Mouse (Mus musculus) embryonic facial prominence, embryonic 13.5 days (tissue): ENCODE results near the gene Sun3. TPM values are rescaled to one million over a fixed set of nuclear protein-coding genes. Genes with fewer than 3 reads are reported as not detected.

Source experiments
- ATAC-seq: fragments of 200-750 bp; cut with Nextera tagmentation; 2 replicates; pipeline ENCODE4 v1.8.0; 2017; ENCODE audit warnings: low read depth; ENCODE audit not compliant: insufficient number of reproducible peaks, insufficient read depth, low FRiP score, low TSS enrichment
- H3K27ac ChIP-seq: fragments of 300-500 bp; sonication (generic); 2 replicates; pipeline ENCODE4 v1.5.1; 2015; ENCODE audit warnings: moderate library complexity, mild to moderate bottlenecking, inconsistent platforms
- H3K27me3 ChIP-seq: fragments of 300-500 bp; sonication (generic); 2 replicates; pipeline ENCODE4 v1.6.1; 2015; ENCODE audit warnings: mild to moderate bottlenecking, inconsistent platforms
- H3K36me3 ChIP-seq: fragments of 300-500 bp; sonication (generic); 2 replicates; pipeline ENCODE4 v1.6.1; 2015; ENCODE audit warnings: mild to moderate bottlenecking, inconsistent platforms
- H3K4me1 ChIP-seq: fragments of 300-500 bp; sonication (generic); 2 replicates; pipeline ENCODE4 v1.6.1; 2015; ENCODE audit warnings: inconsistent platforms
- H3K4me2 ChIP-seq: fragments of 300-500 bp; sonication (generic); 2 replicates; pipeline ENCODE4 v1.6.1; 2015; ENCODE audit warnings: moderate library complexity, mild to moderate bottlenecking, inconsistent platforms
- H3K4me3 ChIP-seq: fragments of 300-500 bp; sonication (generic); 2 replicates; pipeline ENCODE4 v1.5.1; 2015; ENCODE audit warnings: mild to moderate bottlenecking, inconsistent platforms
- H3K9ac ChIP-seq: fragments of 300-500 bp; sonication (generic); 2 replicates; pipeline ENCODE4 v1.6.1; 2015; ENCODE audit warnings: mild to moderate bottlenecking, inconsistent platforms
- H3K9me3 ChIP-seq: fragments of 300-500 bp; sonication (generic); 2 replicates; pipeline ENCODE4 v1.6.1; 2016; ENCODE audit warnings: inconsistent platforms
- WGBS: fragments of 180-500 bp; shearing (Covaris S2); methylation state at CpG from one replicate; pipeline ENCODE4 v1.1.7; 2015; ENCODE audit warnings: mixed read lengths; 5-methylcytosine and 5-hydroxymethylcytosine counted together
- polyA plus RNA-seq: library from polyadenylated mRNA; unstranded; fragments of >200 nt; fragmentation: Nextera tagmentation; extraction: Ambion mirVana; gene quantifications from 2 replicates; pipeline ENCODE4 v1.2.1, GENCODE M21; 2015

Gene Sun3
- polyA plus RNA-seq, 1 experiment from 2014 or later = 0.41 TPM

DNA sequence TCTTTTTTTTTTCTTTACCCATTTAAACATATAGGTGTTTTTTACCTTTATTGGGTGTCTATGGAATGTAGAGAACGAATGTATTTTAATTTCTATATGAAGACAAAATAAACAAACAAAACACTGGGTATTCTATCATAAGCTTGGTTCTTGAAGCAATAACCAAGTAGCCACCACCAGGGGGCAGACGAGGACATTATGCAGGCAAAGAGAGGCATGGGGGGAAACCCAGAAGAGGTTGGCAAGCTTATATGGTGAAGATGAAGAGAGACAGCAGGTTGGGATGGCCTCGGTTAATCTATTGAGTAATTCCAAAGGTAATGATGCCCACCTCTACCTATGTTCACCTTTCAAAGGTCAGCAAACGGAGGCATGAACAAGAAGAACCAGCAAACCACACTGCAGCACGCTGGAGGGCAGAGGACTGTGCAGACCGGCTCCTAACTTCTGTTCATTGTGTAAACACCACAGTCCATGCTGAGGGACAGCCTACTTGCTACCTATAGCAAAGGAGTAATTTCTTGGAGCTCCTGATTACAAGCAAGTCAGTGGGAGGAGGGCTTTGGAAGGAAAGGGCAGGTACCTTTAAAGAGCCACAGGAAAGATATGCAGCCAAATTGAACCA, 65.4 kb downstream of the Sun3 start:
- H3K36me3 ChIP-seq = no peaks in the 10 kb centered on the region
- H3K4me3 ChIP-seq = no peak overlapping the region
- H3K9ac ChIP-seq = no peak overlapping the region
- no peak overlapping the region for H3K4me2 ChIP-seq
- peaks cover 10% of the 10 kb centered on the region for H3K27me3 ChIP-seq
- no peak for ATAC-seq
- WGBS = 38% methylated on average over 6 of the region's 6 CpGs
- H3K27ac ChIP-seq = no peak overlapping the region
- no peaks in the 10 kb centered on the region for H3K9me3 ChIP-seq
- H3K4me1 ChIP-seq = peaks cover 9% of the 10 kb centered on the region; the same call in 1 of the 2 replicates

DNA sequence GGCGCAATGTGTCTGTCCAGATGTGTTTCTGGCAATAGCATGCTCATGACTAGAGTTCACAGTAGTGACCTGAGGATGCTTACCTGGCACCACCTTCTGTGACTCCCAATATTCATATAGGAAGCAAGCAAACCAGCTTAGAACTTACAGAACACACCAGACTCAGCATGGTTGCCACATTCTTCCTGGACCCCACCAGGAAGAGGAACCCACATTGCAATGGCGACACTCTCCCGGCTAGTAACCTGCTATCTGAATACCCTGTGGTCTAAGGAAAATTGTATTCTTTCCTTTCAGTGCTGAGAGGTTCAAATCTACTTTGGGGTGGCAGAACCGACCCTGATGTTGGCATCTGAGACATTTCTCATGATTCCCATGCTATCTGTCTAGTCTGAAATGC, 70.6 kb downstream of the Sun3 start:
- H3K27ac ChIP-seq = no peak overlapping the region
- H3K9ac ChIP-seq = no peak overlapping the region
- no peak for ATAC-seq
- H3K27me3 ChIP-seq = peaks cover 5% of the 10 kb centered on the region; the same call in 1 of the 2 replicates
- no peaks in the 10 kb centered on the region for H3K4me1 ChIP-seq
- 84% methylated on average over 4 of the region's 4 CpGs for WGBS
- no peaks in the 10 kb centered on the region for H3K36me3 ChIP-seq
- no peak overlapping the region for H3K4me3 ChIP-seq
- no peak overlapping the region for H3K4me2 ChIP-seq
- no peaks in the 10 kb centered on the region for H3K9me3 ChIP-seq

- 61% methylated on average over 3 of the region's 3 CpGs for WGBS
- no peaks in the 10 kb centered on the region for H3K9me3 ChIP-seq
- no peak within 1 kb of the TSS for H3K9ac ChIP-seq
- no peak for ATAC-seq
- no peaks in the 10 kb centered on the region for H3K36me3 ChIP-seq
- H3K27me3 ChIP-seq = peaks cover 5% of the 10 kb centered on the region; the same call in 1 of the 2 replicates
- no peaks in the 10 kb centered on the region for H3K4me1 ChIP-seq
- H3K4me2 ChIP-seq = no peak within 1 kb of the TSS
- no peak within 1 kb of the TSS for H3K27ac ChIP-seq
- H3K4me3 ChIP-seq = no peak within 1 kb of the TSS
Measured at GRCm38 (mm10) chr11:8973166-8973565, 75.6 kb downstream of the Sun3 start, which contains the start of gene Pkd1l1. TSS of gene Pkd1l1 (minus strand) at chr11:8973266.

DNA sequence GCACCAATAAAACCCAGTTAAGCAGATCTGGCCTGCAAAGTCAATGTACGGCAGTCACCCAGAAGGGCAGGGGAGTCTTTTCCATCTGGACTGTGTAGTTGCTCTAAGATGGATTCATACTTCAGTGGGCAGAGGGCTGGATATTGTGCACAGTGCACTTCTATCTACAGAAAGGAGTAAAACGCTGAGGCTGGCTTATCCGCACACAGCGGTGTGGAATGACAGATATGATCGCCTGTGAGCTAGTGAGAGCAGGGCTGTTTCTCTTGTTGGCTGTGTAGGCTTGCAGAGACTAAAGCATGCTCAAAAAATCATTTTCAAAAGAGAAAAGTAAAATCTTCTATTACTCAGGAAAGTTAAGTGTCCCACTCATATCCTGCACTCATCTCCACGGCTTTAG, 76.7 kb downstream of the Sun3 start:
- 84% methylated on average over 6 of the region's 6 CpGs for WGBS
- Histone ChIP-seq H3K27ac (no peak overlapping the region), H3K36me3 (no peaks in the 10 kb centered on the region), H3K27me3 (peaks cover 5% of the 10 kb centered on the region; the same call in 1 of the 2 replicates), H3K4me3 (no peak overlapping the region), H3K9me3 (no peaks in the 10 kb centered on the region), H3K4me1 (no peaks in the 10 kb centered on the region), H3K9ac (no peak overlapping the region), H3K4me2 (no peak overlapping the region)
- ATAC-seq = no peak

DNA sequence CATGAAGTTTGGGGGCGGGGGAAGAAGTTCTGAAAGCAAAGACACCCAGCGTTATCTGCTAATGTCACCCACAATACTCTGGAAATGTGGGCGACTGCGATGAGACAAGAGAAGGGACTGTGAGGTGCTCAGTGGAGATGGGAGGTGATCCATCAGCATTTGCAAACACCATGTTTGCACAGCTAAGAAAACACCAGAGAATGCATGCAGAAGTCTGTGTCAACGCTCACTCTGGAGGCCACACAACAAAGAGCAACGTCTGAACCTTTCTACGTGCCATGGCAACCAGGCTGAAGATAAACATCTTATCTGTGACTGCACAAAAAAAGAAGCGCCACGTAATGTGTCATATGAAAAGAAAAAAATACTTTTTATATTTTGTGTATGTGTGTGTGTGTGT, 78.3 kb downstream of the Sun3 start:
- WGBS = 80% methylated on average over 9 of the region's 9 CpGs
- Histone ChIP-seq H3K4me1 (no peaks in the 10 kb centered on the region), H3K9me3 (no peaks in the 10 kb centered on the region), H3K4me2 (no peak overlapping the region), H3K4me3 (no peak overlapping the region), H3K36me3 (no peaks in the 10 kb centered on the region), H3K9ac (no peak overlapping the region), H3K27me3 (peaks cover 5% of the 10 kb centered on the region; the same call in 1 of the 2 replicates), H3K27ac (no peak overlapping the region)
- no peak for ATAC-seq

DNA sequence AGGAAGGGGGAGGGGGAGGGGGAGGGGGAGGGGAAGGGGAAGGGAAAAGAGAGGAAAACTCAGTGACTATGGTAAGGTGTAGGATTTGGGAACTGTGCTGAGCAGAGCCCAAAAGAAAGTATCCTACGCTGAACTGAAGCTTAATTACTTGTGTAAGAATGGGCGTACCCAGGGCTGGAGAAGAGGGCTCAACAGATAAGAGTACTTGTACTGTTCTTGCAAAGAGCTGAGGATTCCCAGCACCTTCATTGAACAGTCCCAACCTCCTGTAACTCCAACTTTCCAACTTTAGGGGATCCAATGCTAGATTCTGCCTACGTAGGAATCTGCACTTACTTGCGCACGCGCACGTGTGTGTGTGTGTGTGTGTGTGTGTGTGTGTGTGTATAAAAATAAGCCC, 80.7 kb downstream of the Sun3 start:
- H3K4me3 ChIP-seq = no peak overlapping the region

More for the DNA sequence above, 80.7 kb downstream of the Sun3 start:
- Histone ChIP-seq H3K9me3 (no peaks in the 10 kb centered on the region), H3K4me1 (no peaks in the 10 kb centered on the region), H3K4me2 (no peak overlapping the region), H3K36me3 (no peaks in the 10 kb centered on the region), H3K27me3 (no peaks in the 10 kb centered on the region), H3K9ac (no peak overlapping the region), H3K27ac (no peak overlapping the region)
- ATAC-seq = no peak
- WGBS = 96% methylated on average over 7 of the region's 7 CpGs

Other genes with a start within 250 kb of the Sun3 start
- gene Pkd1l1, start 75.7 kb downstream of the Sun3 start, polyA plus RNA-seq = 0.11 TPM in 1 of 2 replicates, not detected in the other
- 15.3 and 15.6 TPM in 2 replicates for gene Hus1, start 37.8 kb downstream of the Sun3 start, polyA plus RNA-seq
- 0.77 and 0.79 TPM in 2 replicates for gene Gm11992, start 397 bp downstream of the Sun3 start, polyA plus RNA-seq
- 5.0 and 5.8 TPM in 2 replicates for gene Upp1, start 69.1 kb upstream of the Sun3 start, polyA plus RNA-seq
- 0.01 and 0.21 TPM in 2 replicates for gene Abca13, start 143.0 kb upstream of the Sun3 start, polyA plus RNA-seq